Mouse (Mus musculus): ENCODE measurements around the gene Ets1. TPM values are rescaled to one million over a fixed set of nuclear protein-coding genes. Genes with fewer than 3 reads are reported as not detected.

Gene Ets1
- polyA plus RNA-seq, 1 experiment from 2014 or later = 13.6 TPM

DNA sequence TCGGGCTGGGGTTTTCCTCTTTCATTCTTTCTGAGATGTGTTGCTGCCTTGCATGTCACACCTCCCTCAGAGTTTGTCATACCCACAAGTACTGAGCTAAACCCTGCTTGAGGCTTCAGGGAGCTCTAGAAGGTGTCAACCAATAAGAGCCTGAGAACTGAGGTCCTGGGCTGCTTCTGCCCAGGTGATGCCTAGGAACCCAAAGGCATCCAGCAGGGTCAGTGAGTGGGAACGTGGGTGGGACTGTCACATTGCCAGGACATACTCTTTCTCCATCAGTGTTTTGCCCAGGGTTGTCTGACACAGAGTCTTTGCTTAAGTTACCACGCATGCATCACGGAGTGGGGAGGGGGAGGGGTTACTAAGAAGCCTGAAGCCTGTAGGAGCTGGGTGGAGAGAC lies 41.7 kb upstream of the Ets1 start:
- H3K4me3 ChIP-seq (ENCODE audit: low read depth, low read length) = no peak overlapping the region
- H3K9me3 ChIP-seq (ENCODE audit: control insufficient read depth) = no peaks in the 10 kb centered on the region
- H3K9ac ChIP-seq (ENCODE audit: low read depth, low read length) = no peak overlapping the region
- no peak overlapping the region for H3K4me2 ChIP-seq (replicated peaks; ENCODE audit: low read depth)
- H3K4me1 ChIP-seq (replicated peaks; ENCODE audit: control insufficient read depth, insufficient read depth, low read length) = 0 out of 2 replicates have a peak, but pooled peaks cover 2% of the 10 kb centered on the region
- WGBS = 47% methylated on average over 4 of the region's 4 CpGs
- no peaks in the 10 kb centered on the region for H3K36me3 ChIP-seq (ENCODE audit: control insufficient read depth, insufficient read depth)
- H3K27ac ChIP-seq (ENCODE audit: low read depth, low read length) = no peak overlapping the region
- no peak for TF ChIP-seq CTCF (IDR thresholded peaks at IDR 0.05; ENCODE audit: low read depth)
- no peak for ATAC-seq
- H3K27me3 ChIP-seq (replicated peaks; ENCODE audit: control insufficient read depth, insufficient read depth, low read length) = no peaks in the 10 kb centered on the region

DNA sequence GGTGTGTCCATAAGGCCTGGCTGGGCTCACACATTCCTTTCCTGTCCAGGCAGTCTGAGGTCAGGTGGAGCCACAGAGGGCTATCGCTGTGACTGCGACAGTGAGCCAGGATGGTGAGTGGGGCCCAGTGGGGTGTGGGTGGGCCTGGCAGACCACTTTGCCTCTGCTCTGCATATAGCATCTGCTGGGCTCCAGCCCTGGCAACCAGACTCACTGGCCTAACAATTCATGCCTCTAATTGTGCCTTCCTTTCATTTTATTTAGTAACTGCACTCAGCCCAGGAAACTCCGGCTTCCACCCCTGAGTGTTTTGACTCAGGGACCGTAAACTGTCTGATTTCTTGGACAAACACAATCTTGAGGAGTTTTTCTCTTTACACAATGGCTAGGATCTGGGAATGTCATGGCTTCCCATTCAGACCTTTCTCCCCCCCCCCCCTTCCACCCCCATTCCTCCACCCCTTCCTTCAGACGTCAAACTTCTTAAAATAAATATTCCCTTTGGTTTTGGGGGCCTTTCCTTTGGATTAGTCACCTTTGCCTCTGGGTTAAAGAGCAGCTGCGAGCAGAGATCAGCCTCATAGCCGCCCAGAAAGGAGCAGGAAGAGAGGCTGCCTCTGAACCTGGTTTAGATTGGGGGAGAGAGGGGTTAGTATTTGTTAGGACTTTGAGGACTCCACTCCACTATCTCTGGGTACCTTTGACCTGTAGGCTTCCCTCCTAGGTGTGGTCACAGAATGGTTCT lies 40.8 kb upstream of the Ets1 start:
- 52% methylated on average over 7 of the region's 7 CpGs for WGBS
- Histone ChIP-seq H3K4me2 (replicated peaks; ENCODE audit: low read depth) (no peak overlapping the region), H3K9me3 (ENCODE audit: control insufficient read depth) (no peaks in the 10 kb centered on the region), H3K36me3 (ENCODE audit: control insufficient read depth, insufficient read depth) (no peaks in the 10 kb centered on the region), H3K27ac (ENCODE audit: low read depth, low read length) (no peak overlapping the region), H3K4me3 (ENCODE audit: low read depth, low read length) (no peak overlapping the region), H3K4me1 (replicated peaks; ENCODE audit: control insufficient read depth, insufficient read depth, low read length) (0 out of 2 replicates have a peak, but pooled peaks cover 2% of the 10 kb centered on the region), H3K9ac (ENCODE audit: low read depth, low read length) (no peak overlapping the region), H3K27me3 (replicated peaks; ENCODE audit: control insufficient read depth, insufficient read depth, low read length) (no peaks in the 10 kb centered on the region)
- TF ChIP-seq CTCF (IDR thresholded peaks at IDR 0.05; ENCODE audit: low read depth) = no peak
- no peak for ATAC-seq

GRCm38 (mm10) chr9:32596366-32596765 lies 39.7 kb upstream of the Ets1 start:
- no peak overlapping the region for H3K4me2 ChIP-seq (replicated peaks; ENCODE audit: low read depth)
- H3K27me3 ChIP-seq (replicated peaks; ENCODE audit: control insufficient read depth, insufficient read depth, low read length) = no peaks in the 10 kb centered on the region
- H3K36me3 ChIP-seq (ENCODE audit: control insufficient read depth, insufficient read depth) = no peaks in the 10 kb centered on the region
- no peak for TF ChIP-seq CTCF (IDR thresholded peaks at IDR 0.05; ENCODE audit: low read depth)
- no peaks in the 10 kb centered on the region for H3K9me3 ChIP-seq (ENCODE audit: control insufficient read depth)
- 0 out of 2 replicates have a peak, but pooled peaks cover 2% of the 10 kb centered on the region for H3K4me1 ChIP-seq (replicated peaks; ENCODE audit: control insufficient read depth, insufficient read depth, low read length)
- no peak for ATAC-seq
- 82% methylated on average over 8 of the region's 8 CpGs for WGBS
- no peak overlapping the region for H3K4me3 ChIP-seq (ENCODE audit: low read depth, low read length)
- H3K27ac ChIP-seq (ENCODE audit: low read depth, low read length) = no peak overlapping the region
- H3K9ac ChIP-seq (ENCODE audit: low read depth, low read length) = no peak overlapping the region

GRCm38 (mm10) chr9:32601953-32602352 lies 34.1 kb upstream of the Ets1 start:
- no peak for TF ChIP-seq CTCF (IDR thresholded peaks at IDR 0.05; ENCODE audit: low read depth)
- Histone ChIP-seq H3K36me3 (ENCODE audit: control insufficient read depth, insufficient read depth) (no peaks in the 10 kb centered on the region), H3K9me3 (ENCODE audit: control insufficient read depth) (no peaks in the 10 kb centered on the region), H3K4me1 (replicated peaks; ENCODE audit: control insufficient read depth, insufficient read depth, low read length) (no peaks in the 10 kb centered on the region), H3K27me3 (replicated peaks; ENCODE audit: control insufficient read depth, insufficient read depth, low read length) (no peaks in the 10 kb centered on the region), H3K27ac (ENCODE audit: low read depth, low read length) (no peak overlapping the region), H3K4me3 (ENCODE audit: low read depth, low read length) (no peak overlapping the region), H3K9ac (ENCODE audit: low read depth, low read length) (no peak overlapping the region), H3K4me2 (replicated peaks; ENCODE audit: low read depth) (no peak overlapping the region)
- WGBS = 85% methylated on average over 5 of the region's 5 CpGs
- ATAC-seq = no peak

- 88% methylated on average over 7 of the region's 7 CpGs for WGBS
These were observed 32.9 kb upstream of the Ets1 start for GRCm38 (mm10) chr9:32603097-32603496.

GRCm38 (mm10) chr9:32607218-32607617 lies 28.8 kb upstream of the Ets1 start:
- WGBS = 27% methylated on average over 7 of the region's 7 CpGs
- Histone ChIP-seq H3K27me3 (replicated peaks; ENCODE audit: control insufficient read depth, insufficient read depth, low read length) (no peaks in the 10 kb centered on the region), H3K4me2 (replicated peaks; ENCODE audit: low read depth) (no peak overlapping the region), H3K36me3 (ENCODE audit: control insufficient read depth, insufficient read depth) (no peaks in the 10 kb centered on the region), H3K4me1 (replicated peaks; ENCODE audit: control insufficient read depth, insufficient read depth, low read length) (no peaks in the 10 kb centered on the region), H3K9me3 (ENCODE audit: control insufficient read depth) (no peaks in the 10 kb centered on the region), H3K27ac (ENCODE audit: low read depth, low read length) (no peak overlapping the region), H3K4me3 (ENCODE audit: low read depth, low read length) (no peak overlapping the region), H3K9ac (ENCODE audit: low read depth, low read length) (no peak overlapping the region)
- TF ChIP-seq CTCF (IDR thresholded peaks at IDR 0.05; ENCODE audit: low read depth) = no peak
- ATAC-seq = no peak

More at GRCm38 (mm10) chr9:32603097-32603496, 32.9 kb upstream of the Ets1 start:
- H3K27me3 ChIP-seq (replicated peaks; ENCODE audit: control insufficient read depth, insufficient read depth, low read length) = no peaks in the 10 kb centered on the region
- no peak overlapping the region for H3K9ac ChIP-seq (ENCODE audit: low read depth, low read length)
- no peaks in the 10 kb centered on the region for H3K9me3 ChIP-seq (ENCODE audit: control insufficient read depth)
- H3K4me2 ChIP-seq (replicated peaks; ENCODE audit: low read depth) = no peak overlapping the region
- no peaks in the 10 kb centered on the region for H3K4me1 ChIP-seq (replicated peaks; ENCODE audit: control insufficient read depth, insufficient read depth, low read length)
- H3K36me3 ChIP-seq (ENCODE audit: control insufficient read depth, insufficient read depth) = no peaks in the 10 kb centered on the region
- H3K27ac ChIP-seq (ENCODE audit: low read depth, low read length) = no peak overlapping the region
- TF ChIP-seq CTCF (IDR thresholded peaks at IDR 0.05; ENCODE audit: low read depth) = no peak
- ATAC-seq = no peak
- no peak overlapping the region for H3K4me3 ChIP-seq (ENCODE audit: low read depth, low read length)
